Mouse (Mus musculus) brain, embryonic 14.5 days (tissue): ENCODE data around the gene Tor2a. TPM values are rescaled to one million over a fixed set of nuclear protein-coding genes. Genes with fewer than 3 reads are reported as not detected.

ENCODE experiments used
- DNase-seq: peaks from one replicate; pipeline ENCODE4 v3.0.0-alpha.2; 2011; ENCODE audit warnings: low read depth
- CTCF ChIP-seq: fragments of 200-500 bp; IDR thresholded peaks from 2 replicates; pipeline ENCODE4 v1.5.1; 2012; ENCODE audit warnings: inconsistent platforms, mild to moderate bottlenecking, moderate library complexity, borderline replicate concordance; ENCODE audit not compliant: insufficient read depth, insufficient read length; ENCODE audit errors: extremely low read depth
- POLR2A ChIP-seq: fragments of 200-500 bp; IDR thresholded peaks from 2 replicates; pipeline ENCODE4 v1.6.1; 2012; ENCODE audit warnings: mild to moderate bottlenecking, inconsistent platforms, borderline replicate concordance; ENCODE audit not compliant: poor library complexity, insufficient read depth, insufficient read length, severe bottlenecking; ENCODE audit errors: extremely low read depth
- polyA plus RNA-seq: library from polyadenylated mRNA; depleted of rRNA; stranded (reverse); fragments of >200 nt; gene quantifications from 2 replicates; pipeline ENCODE4 v1.2.3, GENCODE M21; 2012; rRNA removed

Tor2a gene
- 60.6 and 96.6 TPM in 2 replicates for polyA plus RNA-seq

DNA sequence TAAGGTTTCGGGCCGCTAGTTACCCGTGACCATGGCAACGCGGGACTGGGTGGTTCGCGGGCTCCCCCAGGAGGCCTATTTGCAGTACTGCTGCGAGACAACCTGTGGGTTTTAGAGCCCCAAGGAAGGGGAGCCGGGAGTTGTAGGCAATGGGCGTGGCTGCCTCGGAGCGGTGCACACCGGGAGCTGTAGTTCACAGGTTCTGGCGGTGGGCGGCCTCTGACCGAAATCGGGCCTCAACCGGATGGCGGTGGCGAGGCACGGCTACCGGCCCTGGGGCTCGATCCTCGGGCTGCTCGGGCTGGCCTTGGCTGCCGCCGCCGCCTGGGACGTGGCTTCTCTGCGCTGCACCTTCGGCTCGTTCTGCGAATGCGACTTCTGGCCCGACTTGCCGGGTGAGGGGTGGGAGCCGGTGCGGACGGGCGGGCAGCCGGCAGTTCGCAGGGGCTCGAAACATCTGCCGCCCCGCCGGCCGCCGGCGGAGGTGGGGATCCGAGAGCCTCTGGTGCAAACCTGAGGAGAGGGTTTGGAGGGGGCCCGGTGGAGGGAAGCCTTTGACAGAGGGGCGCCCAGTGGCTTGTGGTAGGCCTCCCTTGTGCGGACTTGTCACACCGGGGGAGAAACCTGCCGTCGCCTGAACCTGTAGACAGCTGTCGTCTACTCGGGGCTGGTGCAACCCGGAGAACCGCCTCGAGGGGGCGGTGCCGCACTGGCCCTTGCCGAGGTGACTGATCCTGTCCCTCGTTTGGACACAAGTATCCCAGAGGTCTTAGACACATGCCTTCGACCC is at the start of gene Tor2a:
TSS of gene Tor2a (plus strand) at position 179 of the 790 bp plus-strand sequence.
- TF ChIP-seq POLR2A, result peak; percentile 66
- TF ChIP-seq CTCF, result peak; percentile 96
- peak; percentile 99 for DNase-seq

DNA sequence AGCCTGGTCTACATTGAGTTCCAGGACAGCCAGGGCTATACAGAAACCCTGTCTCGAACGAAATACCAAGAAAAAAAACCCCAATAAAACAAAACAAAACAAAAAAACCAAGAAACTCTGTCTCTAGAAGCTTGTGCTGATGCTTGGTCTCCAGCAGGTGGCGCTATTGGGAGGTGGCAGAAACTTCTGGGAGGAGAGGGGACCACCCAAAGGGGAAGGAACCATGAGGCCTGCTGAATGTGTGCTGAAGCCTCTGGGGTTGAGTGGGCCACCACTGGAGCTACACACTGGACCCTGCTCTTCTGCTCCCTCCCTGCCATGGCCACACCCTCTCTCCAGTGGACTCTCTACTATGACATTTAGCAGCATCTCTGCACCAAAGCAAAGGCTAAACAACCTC is 48.4 kb upstream of the Tor2a start:
- no peak for TF ChIP-seq POLR2A
- peak; percentile 88 for TF ChIP-seq CTCF
- peak; percentile 80 for DNase-seq

DNA sequence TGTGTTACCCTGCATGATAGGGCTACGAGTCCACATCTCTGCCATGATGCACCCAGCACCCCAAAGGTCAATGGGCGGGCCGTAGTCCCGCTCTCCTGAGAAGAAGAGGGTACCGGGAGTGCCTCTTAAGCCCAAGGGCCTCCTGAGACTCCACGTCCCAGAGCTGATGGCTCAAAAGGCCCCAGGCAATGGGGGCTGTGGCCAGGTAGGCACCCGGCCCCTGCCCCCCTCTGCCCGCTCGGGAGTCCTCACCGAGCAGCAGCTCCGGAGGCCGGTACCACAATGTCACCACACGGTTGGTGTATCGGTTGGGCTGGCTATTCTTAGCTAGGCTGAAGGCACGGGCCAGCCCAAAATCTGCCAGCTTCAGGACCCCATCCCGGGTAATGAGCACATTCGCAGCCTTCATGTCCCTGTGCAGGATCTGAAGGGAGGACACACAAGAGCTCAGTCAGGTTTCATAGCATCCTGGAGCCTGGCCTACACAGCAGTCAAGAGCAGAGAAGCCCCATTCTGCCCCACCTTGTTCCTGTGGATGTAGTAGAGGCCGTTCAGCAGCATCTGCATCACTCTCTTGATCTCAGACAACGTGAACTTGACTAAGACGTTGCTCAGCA is 47.4 kb upstream of the Tor2a start:
- TF ChIP-seq POLR2A (no peak), CTCF (no peak)
- DNase-seq, result no peak

DNA sequence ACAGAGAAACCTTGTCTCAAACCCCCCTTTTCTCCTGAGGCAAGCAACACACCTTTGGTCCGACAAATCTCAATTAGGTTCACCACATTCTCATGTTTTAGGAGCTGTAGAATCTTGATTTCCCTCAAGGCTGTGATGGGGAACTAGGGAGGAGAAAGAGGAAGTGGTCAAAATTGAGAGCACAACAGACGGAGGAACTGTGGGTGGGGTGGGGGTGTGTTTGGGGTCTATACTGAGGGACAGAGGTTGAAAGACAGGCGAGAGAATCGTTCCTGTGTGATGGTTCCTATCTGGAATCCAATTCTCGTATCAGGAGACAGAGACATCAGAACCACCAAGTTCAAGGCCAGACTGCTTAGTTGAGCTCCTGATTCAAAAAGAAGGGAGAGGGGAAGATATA is 46.6 kb upstream of the Tor2a start:
- no peak for TF ChIP-seq POLR2A
- TF ChIP-seq CTCF, result no peak
- no peak for DNase-seq

DNA sequence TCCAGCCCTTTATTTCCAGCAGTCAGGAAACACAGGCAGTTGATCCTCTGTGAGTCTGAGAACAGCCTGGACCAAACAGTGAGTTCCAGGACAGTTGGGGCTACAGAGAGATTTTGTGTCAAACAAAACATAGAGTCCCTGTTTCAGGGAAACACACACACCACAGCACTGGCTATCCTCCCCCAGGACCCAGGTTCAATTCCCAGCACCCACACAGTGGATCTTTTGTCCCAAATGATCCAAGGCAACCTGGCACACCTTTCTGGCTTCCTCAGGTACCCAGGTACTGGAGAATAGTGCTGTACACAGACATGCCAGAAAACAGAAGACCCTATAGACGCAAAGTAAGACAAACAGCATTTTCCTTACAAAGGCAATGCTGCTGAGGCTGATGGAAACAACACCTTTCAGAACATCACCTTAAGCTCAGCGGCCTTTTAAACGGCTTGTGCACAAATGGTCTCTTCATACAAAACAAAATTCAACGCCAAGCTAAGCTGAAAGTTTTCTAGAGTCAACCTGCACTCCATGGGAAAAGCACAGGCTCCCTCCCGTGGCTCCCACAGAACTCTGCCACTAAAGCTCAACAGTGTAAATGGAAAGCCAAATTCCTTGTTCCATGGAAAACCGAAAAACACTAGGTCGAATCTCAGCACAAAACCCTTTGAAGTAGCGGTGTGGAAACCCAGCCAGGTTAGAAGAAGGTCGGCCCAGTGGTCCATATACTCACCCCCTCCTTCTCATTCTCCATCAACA is 45.6 kb upstream of the Tor2a start:
- DNase-seq, result no peak
- TF ChIP-seq CTCF (no peak), POLR2A (no peak)

DNA sequence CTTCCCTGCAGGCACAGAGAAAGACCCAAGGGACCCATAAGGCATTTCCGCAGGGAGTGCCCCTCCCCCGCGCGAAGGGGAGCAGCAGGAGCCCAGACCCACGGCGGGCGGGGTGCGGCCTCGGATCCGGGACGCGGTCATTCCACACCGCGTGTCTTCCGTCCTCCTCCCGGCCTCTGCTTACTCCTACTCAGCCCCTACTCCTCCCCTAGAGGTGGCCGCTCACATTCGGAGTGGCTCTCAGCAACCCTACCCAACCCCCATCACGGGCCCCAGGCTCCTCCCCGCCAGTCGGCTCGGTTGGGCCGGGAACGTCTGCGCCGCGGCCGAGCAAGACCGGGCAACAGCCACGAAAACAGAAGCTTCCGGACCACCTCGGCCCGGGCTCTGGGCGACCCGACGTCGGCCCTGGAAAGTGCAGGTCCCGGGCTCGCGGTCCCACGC is 44.9 kb upstream of the Tor2a start:
- TF ChIP-seq POLR2A, result no peak
- TF ChIP-seq CTCF, result no peak
- peak; percentile 37 for DNase-seq

DNA sequence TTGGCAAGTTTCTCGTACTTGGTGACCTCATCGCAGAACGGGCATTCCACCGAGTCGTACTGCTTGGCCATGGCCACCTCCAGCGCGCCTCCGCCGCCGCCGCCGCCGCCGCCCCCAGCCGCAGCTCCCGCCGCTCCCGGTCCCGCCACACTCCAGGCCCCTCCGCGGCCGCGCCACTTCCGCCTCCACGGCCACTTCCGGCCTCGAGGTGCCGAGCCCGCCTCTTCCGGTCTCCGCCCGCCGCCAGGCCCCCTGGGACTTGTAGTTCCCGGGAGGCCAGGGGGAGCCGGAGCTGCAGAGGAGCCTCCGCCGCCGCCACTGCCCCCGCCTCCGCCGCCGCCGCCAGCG is 44.5 kb upstream of the Tor2a start:
- TF ChIP-seq CTCF (no peak), POLR2A (peak; percentile 62; the same call in 1 of the 2 replicates)
- DNase-seq, result peak; percentile 97

DNA sequence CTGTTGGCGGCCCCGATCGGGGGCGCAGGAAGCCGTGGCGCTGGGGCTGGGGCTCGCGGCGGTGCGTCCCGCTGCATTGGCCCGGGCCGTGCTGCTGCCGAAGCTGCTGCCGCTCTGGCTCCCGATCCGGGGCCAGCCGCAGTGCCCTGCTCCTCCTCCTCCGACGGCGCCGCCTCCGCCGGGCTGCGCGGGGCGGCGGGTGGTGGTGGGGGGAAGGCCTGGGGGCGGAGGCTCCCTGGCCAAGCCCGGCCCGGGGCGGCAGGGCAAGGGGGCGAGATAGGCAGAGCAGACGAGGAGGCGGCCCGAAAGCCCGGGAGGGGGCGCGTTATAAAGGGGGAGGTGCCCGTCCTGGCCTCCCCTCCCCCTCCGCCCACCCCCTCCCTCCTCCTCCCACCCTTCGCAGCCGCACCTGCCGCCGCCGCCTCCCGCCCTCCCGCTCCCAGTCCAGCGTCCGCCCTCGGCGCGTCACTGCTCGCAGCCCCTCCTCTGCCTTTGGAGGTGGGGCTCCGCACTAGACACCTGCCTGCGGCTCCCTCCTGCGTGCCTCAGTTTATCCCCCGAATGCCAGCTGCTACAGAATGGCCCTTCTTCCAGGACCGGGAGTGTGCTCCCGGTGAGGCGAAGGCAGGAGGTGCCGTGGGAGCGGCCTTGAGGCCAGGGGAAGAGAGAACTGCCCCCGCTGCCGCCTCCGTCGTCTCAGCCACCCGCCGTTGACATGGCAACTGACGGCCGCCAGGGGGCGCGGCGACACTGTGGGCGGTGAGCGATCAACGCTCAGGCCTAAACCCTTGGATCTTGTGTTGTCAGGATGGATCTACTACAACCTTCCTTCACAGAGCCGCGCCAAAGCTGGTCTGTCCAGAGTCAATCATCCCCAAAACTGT is 43.9 kb upstream of the Tor2a start, which contains the start of gene Cdk9:
TSS of gene Cdk9 (minus strand) at position 143 of the 884 bp plus-strand sequence.
- TF ChIP-seq CTCF (peak; percentile 99), POLR2A (no peak; the same call in none of the 2 replicates)
- DNase-seq, result peak; percentile 96

DNA sequence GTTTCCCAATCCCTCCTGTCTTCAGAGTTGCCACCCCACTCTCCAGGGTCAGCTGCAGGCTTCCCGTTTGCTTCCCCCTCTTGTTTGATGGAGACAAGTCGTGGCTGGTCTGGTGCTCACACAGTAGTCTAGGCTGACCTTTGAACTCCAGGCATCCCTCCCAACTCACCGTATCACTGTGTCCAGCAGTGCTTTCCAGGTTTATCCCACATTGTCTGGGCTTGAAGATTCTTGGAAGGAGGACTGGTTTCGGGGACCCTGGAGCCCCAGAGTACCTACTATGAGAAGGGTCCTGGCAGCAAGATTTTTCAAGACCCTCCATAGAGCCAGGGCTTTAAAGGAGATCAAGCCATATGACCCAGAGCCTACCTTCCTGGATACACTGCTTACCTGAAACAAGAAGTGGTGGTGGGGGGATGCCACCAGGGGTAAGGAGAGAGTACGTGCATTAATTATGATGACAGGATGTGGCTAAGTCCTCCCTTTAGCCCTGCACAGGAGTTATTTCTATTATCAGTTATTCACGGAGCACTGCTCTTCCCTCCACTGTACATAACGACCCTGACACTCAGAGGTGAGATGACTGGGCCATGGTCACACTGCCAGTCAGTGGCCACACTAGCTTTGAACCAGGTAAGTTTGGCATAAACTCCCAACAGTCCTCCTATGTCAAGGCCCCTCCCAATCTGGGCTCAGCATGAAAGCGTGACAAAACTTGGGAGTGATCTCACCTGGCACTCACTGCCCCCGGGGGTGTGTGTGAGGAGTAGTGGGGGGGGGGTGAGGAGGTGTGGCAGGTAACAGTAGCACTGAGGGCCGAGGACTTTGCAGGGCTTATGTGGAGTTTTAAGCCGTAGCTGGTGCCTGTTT is 42.7 kb upstream of the Tor2a start:
- TF ChIP-seq POLR2A (no peak), CTCF (no peak)
- DNase-seq, result no peak
